Mouse (Mus musculus): ENCODE measurements around the gene Dnal4. TPM values are rescaled to one million over a fixed set of nuclear protein-coding genes. Genes with fewer than 3 reads are reported as not detected.

Gene Dnal4
- polyA plus RNA-seq, 1 experiment, result 66.8 TPM

DNA sequence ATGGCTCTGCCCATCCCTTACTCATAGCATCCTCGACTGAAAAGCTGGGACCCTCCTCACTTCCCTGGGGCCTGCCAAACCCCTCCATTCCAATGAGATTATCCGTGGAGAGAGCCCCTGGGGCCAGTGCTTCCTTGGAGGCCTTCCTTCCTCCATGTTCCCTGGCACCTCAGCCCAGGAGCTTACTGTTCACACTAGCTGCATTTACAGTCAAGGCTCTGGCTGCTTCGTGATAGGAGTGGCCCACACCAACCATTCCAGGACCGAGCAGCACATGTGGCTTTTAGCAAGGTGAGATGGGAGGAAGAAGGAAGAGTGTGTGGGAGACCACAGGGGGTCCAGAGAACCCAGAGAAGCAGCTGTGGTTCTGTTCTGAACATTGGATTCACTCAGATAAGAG, 23.8 kb downstream of the Dnal4 start:
- H3K79me2 ChIP-seq (ENCODE audit: control insufficient read depth, insufficient read depth), result no peaks in the 10 kb centered on the region
- TF ChIP-seq MYOD1 (IDR thresholded peaks at IDR 0.05; ENCODE audit: control insufficient read depth in 1 of 3, insufficient read length in 2 of 3, low read depth in 2 of 3), result no peak
- no peak for TF ChIP-seq SRF (IDR thresholded peaks at IDR 0.05; ENCODE audit: control insufficient read depth, insufficient read length, low read depth)
- no peak for TF ChIP-seq E2F4 (IDR thresholded peaks at IDR 0.05; ENCODE audit: insufficient read depth)
- no peak for TF ChIP-seq TCF3 (IDR thresholded peaks at IDR 0.05; ENCODE audit: insufficient read length, low read depth)
- TF ChIP-seq MYOG (IDR thresholded peaks at IDR 0.05; ENCODE audit: control insufficient read depth in 1 of 3, insufficient read depth in 1 of 3, insufficient read length in 2 of 3, low read depth in 2 of 3), result no peak
- TF ChIP-seq POLR2AphosphoS2 (IDR thresholded peaks at IDR 0.05; ENCODE audit: insufficient read length, low read depth), result no peak
- no peak for TF ChIP-seq MAX (IDR thresholded peaks at IDR 0.05; ENCODE audit: low read depth)
- no peak for TF ChIP-seq REST (IDR thresholded peaks at IDR 0.05; ENCODE audit: insufficient read depth, insufficient read length)
- TF ChIP-seq TCF12 (IDR thresholded peaks at IDR 0.05; ENCODE audit: insufficient read depth, poor library complexity, severe bottlenecking), result no peak
- no peak for TF ChIP-seq CEBPB (IDR thresholded peaks at IDR 0.05; ENCODE audit: insufficient read depth, poor library complexity, severe bottlenecking)
- TF ChIP-seq POLR2A (IDR thresholded peaks at IDR 0.05; ENCODE audit: insufficient read length, low read depth), result no peak
- no peak for TF ChIP-seq USF1 (IDR thresholded peaks at IDR 0.05; ENCODE audit: low read depth)
- no peak overlapping the region for H3ac ChIP-seq (ENCODE audit: control insufficient read depth, insufficient read length)
- H3K27me3 ChIP-seq (ENCODE audit: control insufficient read depth, insufficient read depth, insufficient read length), result no peaks in the 10 kb centered on the region
- H3K4me3 ChIP-seq, result no peak overlapping the region
- no peaks in the 10 kb centered on the region for H3K36me3 ChIP-seq (ENCODE audit: control insufficient read depth, insufficient read depth)
- H3K4me2 ChIP-seq (ENCODE audit: low read depth), result no peak overlapping the region

DNA sequence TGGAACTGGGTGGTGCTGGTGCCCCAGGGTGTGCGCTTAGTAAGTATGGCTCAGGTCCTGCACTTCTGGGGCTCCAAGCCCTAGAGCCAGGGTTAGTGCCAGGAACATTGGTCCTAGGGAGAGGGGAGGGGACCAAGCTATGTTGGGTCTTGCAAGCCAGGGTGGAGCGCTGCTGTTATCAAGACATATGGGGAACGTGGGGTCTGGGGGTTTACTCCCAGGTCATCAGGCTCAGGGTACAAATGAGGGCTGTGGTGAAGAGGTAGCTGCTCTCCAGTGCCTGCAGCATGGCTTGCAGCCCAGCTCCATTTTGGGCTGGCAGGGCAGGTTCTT, 24.3 kb downstream of the Dnal4 start:
- Histone ChIP-seq H3K4me3 (no peak overlapping the region), H3K36me3 (ENCODE audit: control insufficient read depth, insufficient read depth) (no peaks in the 10 kb centered on the region), H3K4me2 (ENCODE audit: low read depth) (no peak overlapping the region), H3K79me2 (ENCODE audit: control insufficient read depth, insufficient read depth) (no peaks in the 10 kb centered on the region), H3ac (ENCODE audit: control insufficient read depth, insufficient read length) (no peak overlapping the region), H3K27me3 (ENCODE audit: control insufficient read depth, insufficient read depth, insufficient read length) (no peaks in the 10 kb centered on the region)
- TF ChIP-seq POLR2AphosphoS2 (IDR thresholded peaks at IDR 0.05; ENCODE audit: insufficient read length, low read depth) (no peak), MYOD1 (IDR thresholded peaks at IDR 0.05; ENCODE audit: control insufficient read depth in 1 of 3, insufficient read length in 2 of 3, low read depth in 2 of 3) (no peak), USF1 (IDR thresholded peaks at IDR 0.05; ENCODE audit: low read depth) (no peak), CEBPB (IDR thresholded peaks at IDR 0.05; ENCODE audit: insufficient read depth, poor library complexity, severe bottlenecking) (no peak), E2F4 (IDR thresholded peaks at IDR 0.05; ENCODE audit: insufficient read depth) (no peak), TCF3 (IDR thresholded peaks at IDR 0.05; ENCODE audit: insufficient read length, low read depth) (no peak), TCF12 (IDR thresholded peaks at IDR 0.05; ENCODE audit: insufficient read depth, poor library complexity, severe bottlenecking) (no peak)

DNA sequence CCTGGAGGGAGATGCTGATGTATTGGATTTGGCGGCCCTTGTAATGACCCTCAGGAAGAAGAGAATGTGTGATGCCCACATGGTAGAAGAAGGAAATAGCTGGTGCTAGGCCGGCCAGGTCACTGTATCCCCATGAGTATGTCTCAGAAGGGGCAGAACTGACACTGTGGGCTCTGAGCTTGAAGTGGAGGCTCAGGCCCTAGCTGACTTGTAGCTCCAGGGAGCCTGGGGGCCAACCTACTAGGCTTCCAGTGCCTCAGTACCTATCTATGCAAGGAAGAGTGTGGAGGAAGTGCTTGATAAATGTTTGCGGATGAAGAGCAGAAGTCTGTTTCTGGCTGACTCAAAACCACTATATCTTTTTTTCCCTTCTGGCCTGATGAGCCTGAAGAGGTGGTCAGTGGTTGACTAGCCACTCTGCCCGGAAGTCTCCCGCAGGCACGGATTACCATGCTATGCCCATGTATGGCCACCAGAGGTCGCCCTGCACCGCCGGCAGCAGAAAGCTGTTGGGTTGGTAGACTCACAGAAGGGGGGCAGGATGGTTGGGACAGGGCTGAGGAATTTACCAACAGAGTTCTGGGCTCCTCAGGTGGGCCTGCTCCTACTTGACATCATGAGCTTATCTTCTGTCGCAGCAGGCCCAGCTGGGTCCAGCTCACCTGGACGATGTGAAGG, 24.8 kb downstream of the Dnal4 start:
- H3K36me3 ChIP-seq (ENCODE audit: control insufficient read depth, insufficient read depth), result no peaks in the 10 kb centered on the region
- no peak overlapping the region for H3ac ChIP-seq (ENCODE audit: control insufficient read depth, insufficient read length)
- no peak overlapping the region for H3K4me2 ChIP-seq (ENCODE audit: low read depth)
- H3K27me3 ChIP-seq (ENCODE audit: control insufficient read depth, insufficient read depth, insufficient read length), result no peaks in the 10 kb centered on the region
- TF ChIP-seq TCF3 (IDR thresholded peaks at IDR 0.05; ENCODE audit: insufficient read length, low read depth), result no peak
- TF ChIP-seq POLR2AphosphoS2 (IDR thresholded peaks at IDR 0.05; ENCODE audit: insufficient read length, low read depth), result peak; percentile 49
- TF ChIP-seq MAX (IDR thresholded peaks at IDR 0.05; ENCODE audit: low read depth), result no peak
- no peak for TF ChIP-seq E2F4 (IDR thresholded peaks at IDR 0.05; ENCODE audit: insufficient read depth)
- no peaks in the 10 kb centered on the region for H3K79me2 ChIP-seq (ENCODE audit: control insufficient read depth, insufficient read depth)
- no peak overlapping the region for H3K4me3 ChIP-seq

DNA sequence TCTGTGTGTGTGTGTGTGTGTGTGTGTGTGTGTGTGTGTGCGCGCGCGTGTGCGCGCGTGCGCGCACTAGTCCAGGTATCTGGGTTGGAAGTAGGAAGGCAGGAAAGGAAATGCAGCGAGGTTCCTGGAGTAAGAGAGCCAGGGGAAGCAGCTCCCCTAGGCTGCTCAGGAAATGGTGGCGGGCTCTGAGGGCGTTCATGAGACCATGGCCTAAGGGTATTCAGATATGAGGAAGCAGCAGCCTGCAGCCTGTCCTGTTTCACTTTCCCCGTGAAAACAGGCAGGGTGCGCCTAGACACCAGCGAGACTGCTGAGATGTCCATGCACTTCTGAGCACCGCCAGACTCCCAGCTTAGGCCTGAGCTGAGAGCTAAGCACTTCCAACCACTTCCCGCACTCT, 25.9 kb downstream of the Dnal4 start:
- no peaks in the 10 kb centered on the region for H3K27me3 ChIP-seq (ENCODE audit: control insufficient read depth, insufficient read depth, insufficient read length)
- no peak overlapping the region for H3K4me2 ChIP-seq (ENCODE audit: low read depth)
- no peak overlapping the region for H3K4me3 ChIP-seq
- no peak for TF ChIP-seq POLR2AphosphoS2 (IDR thresholded peaks at IDR 0.05; ENCODE audit: insufficient read length, low read depth)
- no peak for TF ChIP-seq MAX (IDR thresholded peaks at IDR 0.05; ENCODE audit: low read depth)
- no peak for TF ChIP-seq REST (IDR thresholded peaks at IDR 0.05; ENCODE audit: insufficient read depth, insufficient read length)
- no peak for TF ChIP-seq POLR2A (IDR thresholded peaks at IDR 0.05; ENCODE audit: insufficient read length, low read depth)
- no peak for TF ChIP-seq TCF12 (IDR thresholded peaks at IDR 0.05; ENCODE audit: insufficient read depth, poor library complexity, severe bottlenecking)
- TF ChIP-seq CEBPB (IDR thresholded peaks at IDR 0.05; ENCODE audit: insufficient read depth, poor library complexity, severe bottlenecking), result no peak
- TF ChIP-seq MYOG (IDR thresholded peaks at IDR 0.05; ENCODE audit: control insufficient read depth in 1 of 3, insufficient read depth in 1 of 3, insufficient read length in 2 of 3, low read depth in 2 of 3), result no peak
- TF ChIP-seq SRF (IDR thresholded peaks at IDR 0.05; ENCODE audit: control insufficient read depth, insufficient read length, low read depth), result no peak
- no peak for TF ChIP-seq USF1 (IDR thresholded peaks at IDR 0.05; ENCODE audit: low read depth)
- TF ChIP-seq TCF3 (IDR thresholded peaks at IDR 0.05; ENCODE audit: insufficient read length, low read depth), result no peak
- no peak for TF ChIP-seq MYOD1 (IDR thresholded peaks at IDR 0.05; ENCODE audit: control insufficient read depth in 1 of 3, insufficient read length in 2 of 3, low read depth in 2 of 3)
- TF ChIP-seq E2F4 (IDR thresholded peaks at IDR 0.05; ENCODE audit: insufficient read depth), result no peak
- H3K79me2 ChIP-seq (ENCODE audit: control insufficient read depth, insufficient read depth), result no peaks in the 10 kb centered on the region
- H3K36me3 ChIP-seq (ENCODE audit: control insufficient read depth, insufficient read depth), result no peaks in the 10 kb centered on the region
- no peak overlapping the region for H3ac ChIP-seq (ENCODE audit: control insufficient read depth, insufficient read length)

DNA sequence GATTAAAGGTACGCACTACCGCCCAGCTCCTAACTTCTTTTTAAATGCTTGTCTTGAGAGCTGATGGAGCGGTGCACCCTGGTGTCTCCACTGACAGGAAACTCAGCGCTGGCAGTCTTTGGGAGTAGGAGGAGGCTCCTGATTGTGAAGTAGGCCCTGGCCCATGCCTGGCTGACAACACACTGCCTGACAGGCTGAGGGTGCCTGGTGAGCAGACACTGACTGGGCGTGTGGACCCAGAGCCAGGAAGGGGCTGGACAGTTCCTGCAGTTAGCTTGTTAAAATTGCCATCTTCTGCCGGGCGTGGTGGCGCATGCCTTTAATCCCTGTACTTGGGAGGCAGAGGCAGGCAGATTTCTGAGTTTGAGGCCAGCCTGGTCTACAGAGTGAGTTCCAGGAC, 27.4 kb downstream of the Dnal4 start:
- Histone ChIP-seq H3K4me3 (no peak overlapping the region), H3K36me3 (ENCODE audit: control insufficient read depth, insufficient read depth) (no peaks in the 10 kb centered on the region), H3K4me2 (ENCODE audit: low read depth) (no peak overlapping the region), H3ac (ENCODE audit: control insufficient read depth, insufficient read length) (no peak overlapping the region), H3K27me3 (ENCODE audit: control insufficient read depth, insufficient read depth, insufficient read length) (no peaks in the 10 kb centered on the region), H3K79me2 (ENCODE audit: control insufficient read depth, insufficient read depth) (no peaks in the 10 kb centered on the region)
- TF ChIP-seq TCF3 (IDR thresholded peaks at IDR 0.05; ENCODE audit: insufficient read length, low read depth), result no peak
- peak; percentile 16 for TF ChIP-seq POLR2AphosphoS2 (IDR thresholded peaks at IDR 0.05; ENCODE audit: insufficient read length, low read depth)
- TF ChIP-seq MAX (IDR thresholded peaks at IDR 0.05; ENCODE audit: low read depth), result no peak
- TF ChIP-seq POLR2A (IDR thresholded peaks at IDR 0.05; ENCODE audit: insufficient read length, low read depth), result no peak
- TF ChIP-seq USF1 (IDR thresholded peaks at IDR 0.05; ENCODE audit: low read depth), result no peak
- TF ChIP-seq MYOD1 (IDR thresholded peaks at IDR 0.05; ENCODE audit: control insufficient read depth in 1 of 3, insufficient read length in 2 of 3, low read depth in 2 of 3), result no peak
- no peak for TF ChIP-seq SRF (IDR thresholded peaks at IDR 0.05; ENCODE audit: control insufficient read depth, insufficient read length, low read depth)

All from myocyte (in vitro differentiated cells).